Mouse (Mus musculus): ENCODE results near the gene Mfsd7a. TPM values are rescaled to one million over a fixed set of nuclear protein-coding genes. Genes with fewer than 3 reads are reported as not detected.

The Mfsd7a gene
- total and polyA plus RNA-seq, 2 experiments from 2014 or later = 0.14 to 0.22 TPM

GRCm38 (mm10) chr5:108423427-108423826 lies 25.3 kb downstream of the Mfsd7a start:
- H3K27me3 ChIP-seq (ENCODE audit: insufficient read depth, low read length) = no peaks in the 10 kb centered on the region
- ATAC-seq (ENCODE audit: low FRiP score) = no peak
- TF ChIP-seq CTCF (IDR thresholded peaks at IDR 0.05) = no peak
- H3K36me3 ChIP-seq (ENCODE audit: insufficient read depth, low read length) = no peaks in the 10 kb centered on the region
- no peak overlapping the region for H3K27ac ChIP-seq (ENCODE audit: low read depth, low read length)
- H3K4me2 ChIP-seq (ENCODE audit: low read depth, low read length, poor library complexity, severe bottlenecking) = no peak overlapping the region
- WGBS = 80% methylated on average over 2 of the region's 2 CpGs
- H3K9me3 ChIP-seq (ENCODE audit: low read length) = no peaks in the 10 kb centered on the region
- no peak for DNase-seq (ENCODE audit: low spot score)
- H3K9ac ChIP-seq (replicated peaks; ENCODE audit: low read length, poor library complexity, severe bottlenecking) = no peak overlapping the region
- no peak overlapping the region for H3K4me3 ChIP-seq (ENCODE audit: low read depth, low read length)
- H3K4me1 ChIP-seq (ENCODE audit: insufficient read depth, low read length) = no peaks in the 10 kb centered on the region

GRCm38 (mm10) chr5:108422741-108423140 lies 25.9 kb downstream of the Mfsd7a start:
- Histone ChIP-seq H3K27ac (ENCODE audit: low read depth, low read length) (no peak overlapping the region), H3K9ac (replicated peaks; ENCODE audit: low read length, poor library complexity, severe bottlenecking) (no peak overlapping the region), H3K9me3 (ENCODE audit: low read length) (no peaks in the 10 kb centered on the region), H3K4me2 (ENCODE audit: low read depth, low read length, poor library complexity, severe bottlenecking) (no peak overlapping the region), H3K36me3 (ENCODE audit: insufficient read depth, low read length) (no peaks in the 10 kb centered on the region), H3K27me3 (ENCODE audit: insufficient read depth, low read length) (no peaks in the 10 kb centered on the region), H3K4me3 (ENCODE audit: low read depth, low read length) (no peak overlapping the region), H3K4me1 (ENCODE audit: insufficient read depth, low read length) (no peaks in the 10 kb centered on the region)
- ATAC-seq (ENCODE audit: low FRiP score) (no peak), DNase-seq (ENCODE audit: low spot score) (no peak)
- 86% methylated on average over 3 of the region's 3 CpGs for WGBS
- no peak for TF ChIP-seq CTCF (IDR thresholded peaks at IDR 0.05)

- no peaks in the 10 kb centered on the region for H3K36me3 ChIP-seq (ENCODE audit: insufficient read depth, low read length)
- H3K27me3 ChIP-seq (ENCODE audit: insufficient read depth, low read length) = no peaks in the 10 kb centered on the region
- no peak overlapping the region for H3K27ac ChIP-seq (ENCODE audit: low read depth, low read length)
- TF ChIP-seq CTCF (IDR thresholded peaks at IDR 0.05) = no peak
- DNase-seq (ENCODE audit: low spot score) (no peak), ATAC-seq (ENCODE audit: low FRiP score) (no peak)
- H3K4me3 ChIP-seq (ENCODE audit: low read depth, low read length) = no peak overlapping the region
- H3K9ac ChIP-seq (replicated peaks; ENCODE audit: low read length, poor library complexity, severe bottlenecking) = no peak overlapping the region
- H3K4me1 ChIP-seq (ENCODE audit: insufficient read depth, low read length) = no peaks in the 10 kb centered on the region
- H3K9me3 ChIP-seq (ENCODE audit: low read length) = no peaks in the 10 kb centered on the region
- H3K4me2 ChIP-seq (ENCODE audit: low read depth, low read length, poor library complexity, severe bottlenecking) = no peak overlapping the region
- 79% methylated on average over 2 of the region's 2 CpGs for WGBS
Observed at GRCm38 (mm10) chr5:108414711-108415110, 34.0 kb downstream of the Mfsd7a start.

- Histone ChIP-seq H3K27ac (ENCODE audit: low read depth, low read length) (no peak overlapping the region), H3K27me3 (ENCODE audit: insufficient read depth, low read length) (no peaks in the 10 kb centered on the region), H3K9me3 (ENCODE audit: low read length) (no peaks in the 10 kb centered on the region), H3K4me3 (ENCODE audit: low read depth, low read length) (no peak overlapping the region), H3K36me3 (ENCODE audit: insufficient read depth, low read length) (no peaks in the 10 kb centered on the region), H3K9ac (replicated peaks; ENCODE audit: low read length, poor library complexity, severe bottlenecking) (no peak overlapping the region), H3K4me1 (ENCODE audit: insufficient read depth, low read length) (no peaks in the 10 kb centered on the region), H3K4me2 (ENCODE audit: low read depth, low read length, poor library complexity, severe bottlenecking) (no peak overlapping the region)
- no peak for DNase-seq (ENCODE audit: low spot score)
- 84% methylated on average over 2 of the region's 2 CpGs for WGBS
- no peak for ATAC-seq (ENCODE audit: low FRiP score)
- TF ChIP-seq CTCF (IDR thresholded peaks at IDR 0.05) = no peak
Observed at GRCm38 (mm10) chr5:108406977-108407376, 41.7 kb downstream of the Mfsd7a start.

GRCm38 (mm10) chr5:108405460-108405859 lies 43.2 kb downstream of the Mfsd7a start:
- no peaks in the 10 kb centered on the region for H3K27me3 ChIP-seq (ENCODE audit: insufficient read depth, low read length)
- no peak for TF ChIP-seq CTCF (IDR thresholded peaks at IDR 0.05)

GRCm38 (mm10) chr5:108403453-108403852 lies 45.2 kb downstream of the Mfsd7a start:
- Histone ChIP-seq H3K9me3 (ENCODE audit: low read length) (no peaks in the 10 kb centered on the region), H3K27me3 (ENCODE audit: insufficient read depth, low read length) (no peaks in the 10 kb centered on the region), H3K27ac (ENCODE audit: low read depth, low read length) (no peak overlapping the region), H3K4me1 (ENCODE audit: insufficient read depth, low read length) (no peaks in the 10 kb centered on the region), H3K4me2 (ENCODE audit: low read depth, low read length, poor library complexity, severe bottlenecking) (no peak overlapping the region), H3K9ac (replicated peaks; ENCODE audit: low read length, poor library complexity, severe bottlenecking) (no peak overlapping the region), H3K4me3 (ENCODE audit: low read depth, low read length) (no peak overlapping the region), H3K36me3 (ENCODE audit: insufficient read depth, low read length) (no peaks in the 10 kb centered on the region)
- 76% methylated on average over 4 of the region's 4 CpGs for WGBS
- TF ChIP-seq CTCF (IDR thresholded peaks at IDR 0.05) = no peak
- no peak for ATAC-seq (ENCODE audit: low FRiP score)
- no peak for DNase-seq (ENCODE audit: low spot score)

More at GRCm38 (mm10) chr5:108405460-108405859, 43.2 kb downstream of the Mfsd7a start:
- DNase-seq (ENCODE audit: low spot score) (no peak), ATAC-seq (ENCODE audit: low FRiP score) (no peak)
- Histone ChIP-seq H3K27ac (ENCODE audit: low read depth, low read length) (no peak overlapping the region), H3K9me3 (ENCODE audit: low read length) (no peaks in the 10 kb centered on the region), H3K4me2 (ENCODE audit: low read depth, low read length, poor library complexity, severe bottlenecking) (no peak overlapping the region), H3K36me3 (ENCODE audit: insufficient read depth, low read length) (no peaks in the 10 kb centered on the region), H3K4me3 (ENCODE audit: low read depth, low read length) (no peak overlapping the region), H3K4me1 (ENCODE audit: insufficient read depth, low read length) (no peaks in the 10 kb centered on the region), H3K9ac (replicated peaks; ENCODE audit: low read length, poor library complexity, severe bottlenecking) (no peak overlapping the region)
- 83% methylated on average over 1 of the region's 1 CpGs for WGBS

Other genes starting within 250 kb of the Mfsd7a start
- 35.1 and 45.7 TPM in 2 replicates for gene Dr1, start 180.0 kb downstream of the Mfsd7a start, total RNA-seq (2014; rRNA removed)
- 39.3 and 40.2 TPM in 2 replicates for gene Dr1, start 180.0 kb downstream of the Mfsd7a start, polyA plus RNA-seq (2015; fragmentation: Nextera tagmentation; extraction: Ambion mirVana)
- 6.5 and 6.8 TPM in 2 replicates for gene Pigg, start 136.3 kb downstream of the Mfsd7a start, total RNA-seq (2014; rRNA removed)
- 2.2 and 2.4 TPM in 2 replicates for gene Pigg, start 136.3 kb downstream of the Mfsd7a start, polyA plus RNA-seq (2015; fragmentation: Nextera tagmentation; extraction: Ambion mirVana)
- 96.8 and 116 TPM in 2 replicates for gene Gm42517, start 81.0 kb downstream of the Mfsd7a start, total RNA-seq (2014; rRNA removed)
- gene Gm42517, start 81.0 kb downstream of the Mfsd7a start, polyA plus RNA-seq (2015; fragmentation: Nextera tagmentation; extraction: Ambion mirVana) = 4.6 and 5.7 TPM in 2 replicates
- not detected in 2 replicates for gene Pde6b, start 60.5 kb downstream of the Mfsd7a start, total RNA-seq (2014; rRNA removed)
- gene Pde6b, start 60.5 kb downstream of the Mfsd7a start, polyA plus RNA-seq (2015; fragmentation: Nextera tagmentation; extraction: Ambion mirVana) = 0.12 TPM in 1 of 2 replicates, not detected in the other
- 82.6 and 90.9 TPM in 2 replicates for gene Atp5k, start 14.4 kb downstream of the Mfsd7a start, total RNA-seq (2014; rRNA removed)
- gene Atp5k, start 14.4 kb downstream of the Mfsd7a start, polyA plus RNA-seq (2015; fragmentation: Nextera tagmentation; extraction: Ambion mirVana) = 533 and 539 TPM in 2 replicates
- 34.9 and 37.5 TPM in 2 replicates for gene Pcgf3, start 12.3 kb upstream of the Mfsd7a start, total RNA-seq (2014; rRNA removed)
- gene Pcgf3, start 12.3 kb upstream of the Mfsd7a start, polyA plus RNA-seq (2015; fragmentation: Nextera tagmentation; extraction: Ambion mirVana) = 14.5 and 17.6 TPM in 2 replicates
- gene Cplx1, start 101.1 kb upstream of the Mfsd7a start, total RNA-seq (2014; rRNA removed) = 47.2 and 66.4 TPM in 2 replicates
- 97.4 and 117 TPM in 2 replicates for gene Cplx1, start 101.1 kb upstream of the Mfsd7a start, polyA plus RNA-seq (2015; fragmentation: Nextera tagmentation; extraction: Ambion mirVana)
- 76.7 and 77.1 TPM in 2 replicates for gene Gak, start 180.9 kb upstream of the Mfsd7a start, total RNA-seq (2014; rRNA removed)
- 46.1 and 48.6 TPM in 2 replicates for gene Gak, start 180.9 kb upstream of the Mfsd7a start, polyA plus RNA-seq (2015; fragmentation: Nextera tagmentation; extraction: Ambion mirVana)
- gene Tmem175, start 180.9 kb upstream of the Mfsd7a start, total RNA-seq (2014; rRNA removed) = 34.1 and 37.6 TPM in 2 replicates
- 34.2 and 41.4 TPM in 2 replicates for gene Tmem175, start 180.9 kb upstream of the Mfsd7a start, polyA plus RNA-seq (2015; fragmentation: Nextera tagmentation; extraction: Ambion mirVana)
- 9.2 and 10.9 TPM in 2 replicates for gene Idua, start 211.4 kb upstream of the Mfsd7a start, total RNA-seq (2014; rRNA removed)
- 8.8 and 9.8 TPM in 2 replicates for gene Idua, start 211.4 kb upstream of the Mfsd7a start, polyA plus RNA-seq (2015; fragmentation: Nextera tagmentation; extraction: Ambion mirVana)
- gene Dgkq, start 220.8 kb upstream of the Mfsd7a start, total RNA-seq (2014; rRNA removed) = 45.4 and 51.8 TPM in 2 replicates
- gene Dgkq, start 220.8 kb upstream of the Mfsd7a start, polyA plus RNA-seq (2015; fragmentation: Nextera tagmentation; extraction: Ambion mirVana) = 23.5 and 23.7 TPM in 2 replicates
- gene Slc26a1, start 226.7 kb upstream of the Mfsd7a start, total RNA-seq (2014; rRNA removed) = 9.3 and 10.1 TPM in 2 replicates
- gene Slc26a1, start 226.7 kb upstream of the Mfsd7a start, polyA plus RNA-seq (2015; fragmentation: Nextera tagmentation; extraction: Ambion mirVana) = 4.2 and 5.3 TPM in 2 replicates
- gene Fgfrl1, start 243.5 kb upstream of the Mfsd7a start, total RNA-seq (2014; rRNA removed) = 12.9 and 20.4 TPM in 2 replicates
- 5.4 and 5.7 TPM in 2 replicates for gene Fgfrl1, start 243.5 kb upstream of the Mfsd7a start, polyA plus RNA-seq (2015; fragmentation: Nextera tagmentation; extraction: Ambion mirVana)

All from midbrain, postnatal 0 days (tissue).